Mouse (Mus musculus) adrenal gland (tissue): ENCODE data around the gene Prrt1.

ENCODE experiments used
- intact Hi-C: fragments of 180-260 bp; cut with DNase I; formaldehyde crosslinking; loops from one replicate; pipeline ENCODE4 v1.15.1; 2025

The Prrt1 gene

GRCm38 (mm10) chr17:34597566-34598095, 31.7 kb upstream of the Prrt1 start, which contains the start of gene Ager:
Ager (plus strand) TSS chr17:34597862.
- intact Hi-C loops: no loop called here

GRCm38 (mm10) chr17:34599891-34600290, 29.4 kb upstream of the Prrt1 start:
- intact Hi-C loops: no loop called here

- intact Hi-C loops: no loop called here
These were observed 27.5 kb upstream of the Prrt1 start for GRCm38 (mm10) chr17:34601796-34602195.

GRCm38 (mm10) chr17:34603375-34604060, 25.8 kb upstream of the Prrt1 start, which contains the start of gene Rnf5:
Rnf5 (minus strand) TSS chr17:34603690.
- intact Hi-C loops: no loop called here

- intact Hi-C loops: no loop called here
These were observed 25.2 kb upstream of the Prrt1 start, which contains the start of gene Agpat1 for GRCm38 (mm10) chr17:34604061-34604508. Agpat1 (plus strand) TSS chr17:34604262.

GRCm38 (mm10) chr17:34604511-34605237, 24.7 kb upstream of the Prrt1 start:
- intact Hi-C loops: no loop called here

GRCm38 (mm10) chr17:34605609-34606008, 23.7 kb upstream of the Prrt1 start:
- intact Hi-C loops: no loop called here

GRCm38 (mm10) chr17:34606186-34607039, 22.9 kb upstream of the Prrt1 start:
- intact Hi-C loops: no loop called here

- intact Hi-C loops: no loop called here
These were observed 21.3 kb upstream of the Prrt1 start for GRCm38 (mm10) chr17:34607997-34608396.

- intact Hi-C loops: no loop called here
These were observed 18.3 kb upstream of the Prrt1 start for GRCm38 (mm10) chr17:34611050-34611449.

- intact Hi-C loops: no loop called here
These were observed 16.2 kb upstream of the Prrt1 start for GRCm38 (mm10) chr17:34613054-34613645.

- intact Hi-C loops: no loop called here
These were observed 15.5 kb upstream of the Prrt1 start for GRCm38 (mm10) chr17:34613830-34614229.

GRCm38 (mm10) chr17:34615871-34616270, 13.5 kb upstream of the Prrt1 start, which contains the start of gene Egfl8:
Egfl8 (minus strand) TSS chr17:34615971.
- intact Hi-C loops: loop anchor here (5.0 kb wide), 3 partner anchors 36 to 59 kb away; no protein-coding TSS in a partner anchor

GRCm38 (mm10) chr17:34618999-34619398, 10.3 kb upstream of the Prrt1 start:
- intact Hi-C loops: loop anchor here (2.0 to 5.0 kb wide), 4 partner anchors 33 to 178 kb away; no protein-coding TSS in a partner anchor

GRCm38 (mm10) chr17:34621006-34621405, 8.3 kb upstream of the Prrt1 start:
- intact Hi-C loops: no loop called here

GRCm38 (mm10) chr17:34623161-34623560, 6.2 kb upstream of the Prrt1 start:
- intact Hi-C loops: no loop called here

GRCm38 (mm10) chr17:34624981-34625380, 4.4 kb upstream of the Prrt1 start:
- intact Hi-C loops: no loop called here

GRCm38 (mm10) chr17:34626062-34626772, 3.1 kb upstream of the Prrt1 start:
- intact Hi-C loops: no loop called here

- intact Hi-C loops: no loop called here
These were observed 2.6 kb upstream of the Prrt1 start for GRCm38 (mm10) chr17:34626773-34627092.
